Mouse (Mus musculus) liver, embryonic 13.5 days (tissue): ENCODE measurements at regions not wholly inside any gene's neighbourhood (a gene's known extent, or its start where the extent isn't known, plus 50 kb on each side); places are given as distances from the start of the nearest gene placed in this dataset.

Source experiments
- ATAC-seq: fragments of 200-750 bp; cut with Nextera tagmentation; 2 replicates; pipeline ENCODE4 v1.8.0; 2017; ENCODE audit warnings: low read depth, mild to moderate bottlenecking, moderate number of reproducible peaks, moderate library complexity
- DNase-seq: peaks from one replicate; pipeline ENCODE4 v3.0.0; 2022
- H3K27ac ChIP-seq: fragments of 300-500 bp; sonication (generic); 2 replicates; pipeline ENCODE4 v1.5.1; 2015; ENCODE audit warnings: moderate library complexity, mild to moderate bottlenecking, inconsistent platforms
- H3K27me3 ChIP-seq: fragments of 300-500 bp; sonication (generic); 2 replicates; pipeline ENCODE4 v1.6.1; 2015; ENCODE audit warnings: mild to moderate bottlenecking, inconsistent platforms
- H3K36me3 ChIP-seq: fragments of 300-500 bp; sonication (generic); 2 replicates; pipeline ENCODE4 v1.6.1; 2015; ENCODE audit warnings: mild to moderate bottlenecking, inconsistent platforms
- H3K4me1 ChIP-seq: fragments of 300-500 bp; sonication (generic); replicated peaks from 2 replicates; pipeline ENCODE4 v1.6.1; 2015; ENCODE audit warnings: inconsistent platforms
- H3K4me2 ChIP-seq: fragments of 300-500 bp; sonication (generic); 2 replicates; pipeline ENCODE4 v1.6.1; 2015; ENCODE audit warnings: inconsistent platforms, mild to moderate bottlenecking, moderate library complexity
- H3K4me3 ChIP-seq: fragments of 300-500 bp; sonication (generic); replicated peaks from 2 replicates; pipeline ENCODE4 v1.5.1; 2015; ENCODE audit warnings: mild to moderate bottlenecking, inconsistent platforms
- H3K9ac ChIP-seq: fragments of 300-500 bp; sonication (generic); 2 replicates; pipeline ENCODE4 v1.6.1; 2015; ENCODE audit warnings: mild to moderate bottlenecking, inconsistent platforms
- H3K9me3 ChIP-seq: fragments of 300-500 bp; sonication (generic); replicated peaks from 2 replicates; pipeline ENCODE4 v1.6.1; 2016; ENCODE audit warnings: inconsistent platforms
- WGBS: fragments of 180-500 bp; shearing (Covaris S2); methylation state at CpG from one replicate; pipeline ENCODE4 v1.1.7; 2015; ENCODE audit not compliant: insufficient replicate concordance; 5-methylcytosine and 5-hydroxymethylcytosine counted together

- Histone ChIP-seq H3K9ac (no peak overlapping the region), H3K36me3 (no peaks in the 10 kb centered on the region), H3K4me2 (no peak overlapping the region), H3K27ac (no peak overlapping the region), H3K27me3 (peaks cover 67% of the 10 kb centered on the region), H3K4me3 (no peak overlapping the region), H3K9me3 (peaks cover 3% of the 10 kb centered on the region), H3K4me1 (peaks cover 12% of the 10 kb centered on the region)
- ATAC-seq (no peak), DNase-seq (no peak)
- 74% methylated on average over 10 of the region's 10 CpGs for WGBS
These were observed 1143.8 kb downstream of the 4930447A16Rik start for GRCm38 (mm10) chr15:38569011-38569640.

GRCm38 (mm10) chr15:38570144-38570543 lies 1144.8 kb downstream of the 4930447A16Rik start:
- no peak for ATAC-seq
- 85% methylated on average over 8 of the region's 8 CpGs for WGBS

GRCm38 (mm10) chr15:38570735-38571134 lies 1145.4 kb downstream of the 4930447A16Rik start:
- no peak overlapping the region for H3K4me3 ChIP-seq
- no peaks in the 10 kb centered on the region for H3K9me3 ChIP-seq
- ATAC-seq, result no peak
- no peak overlapping the region for H3K9ac ChIP-seq
- H3K4me2 ChIP-seq, result no peak overlapping the region
- no peak overlapping the region for H3K27ac ChIP-seq
- 58% methylated on average over 8 of the region's 8 CpGs for WGBS
- no peak for DNase-seq
- H3K36me3 ChIP-seq, result no peaks in the 10 kb centered on the region
- peaks cover 12% of the 10 kb centered on the region for H3K4me1 ChIP-seq
- H3K27me3 ChIP-seq, result peaks cover 55% of the 10 kb centered on the region

More at GRCm38 (mm10) chr15:38570144-38570543, 1144.8 kb downstream of the 4930447A16Rik start:
- no peak for DNase-seq
- Histone ChIP-seq H3K4me2 (no peak overlapping the region), H3K4me1 (peaks cover 12% of the 10 kb centered on the region), H3K27ac (no peak overlapping the region), H3K9me3 (no peaks in the 10 kb centered on the region), H3K27me3 (peaks cover 61% of the 10 kb centered on the region), H3K9ac (no peak overlapping the region), H3K36me3 (no peaks in the 10 kb centered on the region), H3K4me3 (no peak overlapping the region)

GRCm38 (mm10) chr15:38572652-38573051 lies 1147.3 kb downstream of the 4930447A16Rik start:
- WGBS, result 38% methylated on average over 4 of the region's 4 CpGs
- H3K4me1 ChIP-seq, result peaks cover 2% of the 10 kb centered on the region
- H3K27me3 ChIP-seq, result peaks cover 48% of the 10 kb centered on the region
- no peak overlapping the region for H3K9ac ChIP-seq
- no peak for ATAC-seq
- no peaks in the 10 kb centered on the region for H3K9me3 ChIP-seq
- no peak for DNase-seq
- no peaks in the 10 kb centered on the region for H3K36me3 ChIP-seq
- H3K4me2 ChIP-seq, result no peak overlapping the region
- no peak overlapping the region for H3K4me3 ChIP-seq
- H3K27ac ChIP-seq, result no peak overlapping the region

- Histone ChIP-seq H3K9me3 (no peaks in the 10 kb centered on the region), H3K4me3 (no peak overlapping the region), H3K4me1 (no peaks in the 10 kb centered on the region), H3K36me3 (no peaks in the 10 kb centered on the region), H3K4me2 (no peak overlapping the region), H3K9ac (no peak overlapping the region), H3K27me3 (peaks cover 42% of the 10 kb centered on the region), H3K27ac (no peak overlapping the region)
- WGBS, result 67% methylated on average over 8 of the region's 8 CpGs
- no peak for DNase-seq
- no peak for ATAC-seq
These were observed 1149.1 kb downstream of the 4930447A16Rik start for GRCm38 (mm10) chr15:38574447-38574846.

GRCm38 (mm10) chr15:38575254-38575653 lies 1149.9 kb downstream of the 4930447A16Rik start:
- H3K9me3 ChIP-seq, result no peaks in the 10 kb centered on the region
- WGBS, result 53% methylated on average over 4 of the region's 4 CpGs
- no peak overlapping the region for H3K4me2 ChIP-seq
- no peaks in the 10 kb centered on the region for H3K4me1 ChIP-seq
- no peak overlapping the region for H3K9ac ChIP-seq
- no peak for DNase-seq
- ATAC-seq, result no peak
- H3K4me3 ChIP-seq, result no peak overlapping the region
- H3K27ac ChIP-seq, result no peak overlapping the region
- H3K36me3 ChIP-seq, result no peaks in the 10 kb centered on the region
- H3K27me3 ChIP-seq, result peaks cover 34% of the 10 kb centered on the region

- H3K27ac ChIP-seq, result no peak overlapping the region
- H3K36me3 ChIP-seq, result no peaks in the 10 kb centered on the region
- no peak for ATAC-seq
- no peak overlapping the region for H3K9ac ChIP-seq
- no peak overlapping the region for H3K4me3 ChIP-seq
- peaks cover 13% of the 10 kb centered on the region for H3K27me3 ChIP-seq
- H3K4me2 ChIP-seq, result no peak overlapping the region
- H3K9me3 ChIP-seq, result no peaks in the 10 kb centered on the region
- H3K4me1 ChIP-seq, result no peaks in the 10 kb centered on the region
- WGBS, result 87% methylated on average over 4 of the region's 4 CpGs
- no peak for DNase-seq
These were observed 1152.3 kb downstream of the 4930447A16Rik start for GRCm38 (mm10) chr15:38577691-38578090.

- no peak overlapping the region for H3K9ac ChIP-seq
- no peaks in the 10 kb centered on the region for H3K9me3 ChIP-seq
- H3K36me3 ChIP-seq, result no peaks in the 10 kb centered on the region
- H3K4me1 ChIP-seq, result no peaks in the 10 kb centered on the region
- peaks cover 15% of the 10 kb centered on the region; the same call in 1 of the 2 replicates for H3K27me3 ChIP-seq
- H3K4me3 ChIP-seq, result no peak overlapping the region
- 56% methylated on average over 4 of the region's 4 CpGs for WGBS
- no peak overlapping the region for H3K27ac ChIP-seq
- ATAC-seq (no peak), DNase-seq (no peak)
- no peak overlapping the region for H3K4me2 ChIP-seq
These were observed 1154.1 kb downstream of the 4930447A16Rik start for GRCm38 (mm10) chr15:38579481-38579880.

- H3K4me2 ChIP-seq, result no peak overlapping the region
- H3K4me1 ChIP-seq, result no peaks in the 10 kb centered on the region
- H3K4me3 ChIP-seq, result no peak overlapping the region
- H3K27me3 ChIP-seq, result peaks cover 28% of the 10 kb centered on the region
- WGBS, result 62% methylated on average over 5 of the region's 5 CpGs
- H3K9me3 ChIP-seq, result no peaks in the 10 kb centered on the region
- H3K9ac ChIP-seq, result no peak overlapping the region
- H3K27ac ChIP-seq, result no peak overlapping the region
- no peaks in the 10 kb centered on the region for H3K36me3 ChIP-seq
- DNase-seq (no peak), ATAC-seq (no peak)
These were observed 1158.1 kb downstream of the 4930447A16Rik start for GRCm38 (mm10) chr15:38583500-38583899.

GRCm38 (mm10) chr15:38584425-38584824 lies 1159.1 kb downstream of the 4930447A16Rik start:
- Histone ChIP-seq H3K27me3 (peaks cover 30% of the 10 kb centered on the region), H3K9me3 (no peaks in the 10 kb centered on the region), H3K27ac (no peak overlapping the region), H3K9ac (no peak overlapping the region), H3K4me2 (no peak overlapping the region), H3K4me3 (no peak overlapping the region), H3K4me1 (no peaks in the 10 kb centered on the region), H3K36me3 (no peaks in the 10 kb centered on the region)
- 70% methylated on average over 6 of the region's 6 CpGs for WGBS
- ATAC-seq (no peak), DNase-seq (no peak)

- WGBS, result 65% methylated on average over 4 of the region's 4 CpGs
These were observed 1160.3 kb downstream of the 4930447A16Rik start for GRCm38 (mm10) chr15:38585610-38586009.

GRCm38 (mm10) chr15:38586594-38586993 lies 1161.2 kb downstream of the 4930447A16Rik start:
- 69% methylated on average over 10 of the region's 10 CpGs for WGBS
- Histone ChIP-seq H3K9ac (no peak overlapping the region), H3K9me3 (no peaks in the 10 kb centered on the region), H3K4me3 (no peak overlapping the region), H3K4me2 (no peak overlapping the region), H3K27ac (no peak overlapping the region), H3K36me3 (no peaks in the 10 kb centered on the region), H3K27me3 (peaks cover 35% of the 10 kb centered on the region), H3K4me1 (no peaks in the 10 kb centered on the region)
- DNase-seq (no peak), ATAC-seq (no peak)

More at GRCm38 (mm10) chr15:38585610-38586009, 1160.3 kb downstream of the 4930447A16Rik start:
- Histone ChIP-seq H3K4me2 (no peak overlapping the region), H3K4me3 (no peak overlapping the region), H3K9ac (no peak overlapping the region), H3K27ac (no peak overlapping the region), H3K4me1 (no peaks in the 10 kb centered on the region), H3K36me3 (no peaks in the 10 kb centered on the region), H3K27me3 (peaks cover 35% of the 10 kb centered on the region), H3K9me3 (no peaks in the 10 kb centered on the region)
- no peak for DNase-seq
- ATAC-seq, result no peak
